Mouse (Mus musculus) liver, adult (tissue): ENCODE measurements at regions not wholly inside any gene's neighbourhood (a gene's known extent, or its start where the extent isn't known, plus 50 kb on each side); places are given as distances from the start of the nearest gene placed in this dataset.

Source experiments
- GATA4 ChIP-seq: IDR thresholded peaks from 2 replicates; pipeline ENCODE4 v1.6.1; 2014; ENCODE audit warnings: mild to moderate bottlenecking, low read length; ENCODE audit not compliant: insufficient replicate concordance

- TF ChIP-seq GATA4: no peak
Measured at GRCm38 (mm10) chr11:111747262-111747946, 681.4 kb downstream of the Kcnj2 start.

GRCm38 (mm10) chr11:111747947-111748322 lies 682.0 kb downstream of the Kcnj2 start:
- no peak for TF ChIP-seq GATA4

- TF ChIP-seq GATA4: no peak
Measured at GRCm38 (mm10) chr11:111748496-111748895, 682.5 kb downstream of the Kcnj2 start.

GRCm38 (mm10) chr11:111754735-111755134 lies 688.8 kb downstream of the Kcnj2 start:
- TF ChIP-seq GATA4: no peak

GRCm38 (mm10) chr11:111763081-111763480 lies 697.1 kb downstream of the Kcnj2 start:
- no peak for TF ChIP-seq GATA4

GRCm38 (mm10) chr11:111766371-111767011 lies 700.5 kb downstream of the Kcnj2 start:
- TF ChIP-seq GATA4: no peak

- TF ChIP-seq GATA4: no peak
Measured at GRCm38 (mm10) chr11:111767012-111767392, 701.0 kb downstream of the Kcnj2 start.

- TF ChIP-seq GATA4: no peak
Measured at GRCm38 (mm10) chr11:111774108-111774679, 708.2 kb downstream of the Kcnj2 start.

- no peak for TF ChIP-seq GATA4
Measured at GRCm38 (mm10) chr11:111781321-111781720, 715.4 kb downstream of the Kcnj2 start.

GRCm38 (mm10) chr11:111791267-111791926 lies 725.4 kb downstream of the Kcnj2 start:
- TF ChIP-seq GATA4: no peak

- TF ChIP-seq GATA4: no peak
Measured at GRCm38 (mm10) chr11:111801033-111801432, 735.1 kb downstream of the Kcnj2 start.

- TF ChIP-seq GATA4: no peak
Measured at GRCm38 (mm10) chr11:111816176-111816775, 750.3 kb downstream of the Kcnj2 start.

- no peak for TF ChIP-seq GATA4
Measured at GRCm38 (mm10) chr11:111818124-111818523, 752.2 kb downstream of the Kcnj2 start.

GRCm38 (mm10) chr11:111820356-111820755 lies 754.4 kb downstream of the Kcnj2 start:
- no peak for TF ChIP-seq GATA4

- no peak for TF ChIP-seq GATA4
Measured at GRCm38 (mm10) chr11:111828455-111828854, 762.5 kb downstream of the Kcnj2 start.
